Mouse (Mus musculus) liver, embryonic 11.5 days (tissue): Measurements from ENCODE around the gene Apod. TPM values are rescaled to one million over a fixed set of nuclear protein-coding genes. Genes with fewer than 3 reads are reported as not detected.
"Not testable (repeated sequence)": the region's sequence is repeated elsewhere in the genome, so short reads cannot be mapped to it uniquely, and the experiment has no call there.

ENCODE experiments used
- ATAC-seq: fragments of 200-750 bp; cut with Nextera tagmentation; replicated peaks from 2 replicates; pipeline ENCODE4 v1.8.0; 2017; ENCODE audit warnings: moderate number of reproducible peaks, mild to moderate bottlenecking, moderate TSS enrichment, moderate library complexity; ENCODE audit not compliant: low FRiP score
- DNase-seq: peaks from one replicate; pipeline ENCODE4 v3.0.0-alpha.2; 2017; ENCODE audit warnings: low spot score
- H3K27ac ChIP-seq: fragments of 300-500 bp; sonication (generic); 2 replicates; pipeline ENCODE4 v1.5.1; 2014; ENCODE audit warnings: mild to moderate bottlenecking, low read depth, low read length, control low read depth
- H3K27me3 ChIP-seq: fragments of 300-500 bp; sonication (generic); replicated peaks from 2 replicates; pipeline ENCODE4 v1.6.1; 2014; ENCODE audit warnings: low read length, mixed read lengths; ENCODE audit not compliant: control insufficient read depth, insufficient read depth
- H3K36me3 ChIP-seq: fragments of 300-500 bp; sonication (generic); 2 replicates; pipeline ENCODE4 v1.6.1; 2014; ENCODE audit warnings: mild to moderate bottlenecking, low read length, moderate library complexity, mixed read lengths; ENCODE audit not compliant: control insufficient read depth, insufficient read depth
- H3K4me1 ChIP-seq: fragments of 300-500 bp; sonication (generic); replicated peaks from 2 replicates; pipeline ENCODE4 v1.6.1; 2014; ENCODE audit warnings: low read length, mixed read lengths; ENCODE audit not compliant: control insufficient read depth, insufficient read depth
- H3K4me2 ChIP-seq: fragments of 300-500 bp; sonication (generic); 2 replicates; pipeline ENCODE4 v1.6.1; 2014; ENCODE audit warnings: mild to moderate bottlenecking, control low read depth, moderate library complexity
- H3K4me3 ChIP-seq: fragments of 300-500 bp; sonication (generic); 2 replicates; pipeline ENCODE4 v1.5.1; 2014; ENCODE audit warnings: low read depth, low read length, control low read depth
- H3K9ac ChIP-seq: fragments of 300-500 bp; sonication (generic); 2 replicates; pipeline ENCODE4 v1.6.1; 2014; ENCODE audit warnings: low read depth, low read length, control low read depth
- H3K9me3 ChIP-seq: fragments of 300-500 bp; sonication (generic); 2 replicates; pipeline ENCODE4 v1.6.1; 2016; ENCODE audit warnings: low read length, inconsistent platforms, mixed read lengths; ENCODE audit not compliant: control insufficient read depth
- WGBS: fragments of 180-500 bp; shearing (Covaris S2); extraction: QIAGEN DNeasy Blood & Tissue Kit; methylation state at CpG from one replicate; pipeline ENCODE4 v1.1.7; 2014; 5-methylcytosine and 5-hydroxymethylcytosine counted together
- polyA plus RNA-seq: library from polyadenylated mRNA; unstranded; fragments of >200 nt; fragmentation: Nextera tagmentation; extraction: Ambion mirVana; gene quantifications from 2 replicates; pipeline ENCODE4 v1.2.1, GENCODE M21; 2014

The Apod gene
- polyA plus RNA-seq, 1 experiment from 2014 or later = not detected

DNA sequence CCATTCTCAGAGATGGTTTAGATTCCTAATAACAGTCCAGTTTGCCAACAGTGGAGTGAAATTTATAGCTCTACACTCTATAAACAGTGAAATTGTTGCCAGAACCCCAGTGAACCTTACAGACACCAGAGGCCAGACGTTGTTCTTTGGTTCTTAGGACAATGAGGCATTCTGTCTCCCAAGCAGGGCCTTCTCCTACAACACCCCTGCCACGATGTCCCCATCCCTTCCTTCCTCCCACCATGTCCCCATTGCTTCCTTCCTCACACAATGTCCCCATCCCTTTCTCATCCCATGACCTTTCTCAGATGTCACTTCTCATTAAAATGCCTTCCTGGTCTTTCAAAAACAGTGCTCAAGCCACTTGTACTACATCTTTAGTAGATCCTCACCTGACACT is 3.8 kb upstream of the Apod start:
- Histone ChIP-seq H3K4me1 (no peaks in the 10 kb centered on the region), H3K9ac (no peak overlapping the region), H3K27me3 (no peaks in the 10 kb centered on the region), H3K9me3 (no peaks in the 10 kb centered on the region), H3K4me2 (no peak overlapping the region), H3K36me3 (no peaks in the 10 kb centered on the region), H3K4me3 (no peak overlapping the region), H3K27ac (no peak overlapping the region)
- no peak for DNase-seq
- no peak for ATAC-seq
- WGBS = 43% methylated on average over 2 of the region's 2 CpGs

DNA sequence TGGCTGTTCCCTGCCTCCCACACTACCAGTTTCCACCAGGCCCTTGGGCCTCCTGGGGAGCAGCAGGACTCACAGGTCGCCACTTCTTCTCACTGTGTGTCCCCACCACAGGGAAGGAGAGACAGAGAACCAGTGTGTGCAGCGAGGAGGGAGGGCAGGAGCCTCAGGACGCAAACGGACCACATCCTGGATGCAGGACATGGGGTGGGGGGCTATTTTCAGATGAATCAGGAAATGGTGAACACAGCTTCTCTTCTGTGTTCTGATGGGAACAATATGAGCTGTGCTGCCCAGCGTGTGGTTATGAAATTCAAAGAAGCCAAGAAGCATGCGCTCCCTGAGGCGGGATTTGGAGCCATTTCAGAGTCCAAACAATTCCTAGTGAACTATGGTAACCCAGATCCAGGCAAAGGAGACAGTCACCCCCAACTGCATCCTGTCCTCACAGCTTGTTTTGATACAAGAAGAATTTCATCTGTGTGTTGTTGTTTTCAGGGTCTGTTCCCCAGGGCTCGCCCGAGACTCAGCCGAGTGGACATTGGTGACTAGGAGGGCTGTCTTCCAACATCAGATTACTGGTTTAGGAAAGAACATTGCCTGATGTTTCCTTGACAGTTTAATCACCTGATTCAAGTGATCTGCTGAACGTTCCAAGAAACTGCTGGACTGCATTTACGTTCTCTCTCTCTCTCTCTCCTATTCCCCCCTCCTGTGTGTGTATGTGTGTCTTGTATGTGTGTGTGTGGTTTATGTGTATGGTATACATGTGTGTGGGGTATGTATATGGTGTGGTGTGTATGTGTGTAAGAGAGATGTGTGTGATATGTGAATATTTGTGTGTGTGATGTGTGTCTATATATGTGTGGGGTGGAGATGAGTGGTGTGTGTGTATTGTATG is 1.9 kb upstream of the Apod start:
- H3K27ac ChIP-seq, H3K36me3 ChIP-seq, H3K9ac ChIP-seq, H3K4me1 ChIP-seq, H3K9me3 ChIP-seq, ATAC-seq, H3K4me2 ChIP-seq, H3K4me3 ChIP-seq, H3K27me3 ChIP-seq, DNase-seq: not testable (repeated sequence)
- WGBS = 55% methylated on average over 11 of the region's 12 CpGs

GRCm38 (mm10) chr16:31315294-31315693 is 686 bp upstream of the Apod start:
- H3K9me3 ChIP-seq = no peaks in the 10 kb centered on the region
- ATAC-seq = no peak
- H3K27ac ChIP-seq = no peak overlapping the region
- 80% methylated on average over 4 of the region's 4 CpGs for WGBS
- no peak overlapping the region for H3K4me3 ChIP-seq
- no peak overlapping the region for H3K9ac ChIP-seq
- no peak overlapping the region for H3K4me2 ChIP-seq
- no peaks in the 10 kb centered on the region for H3K4me1 ChIP-seq
- no peaks in the 10 kb centered on the region for H3K36me3 ChIP-seq
- no peak for DNase-seq
- no peaks in the 10 kb centered on the region for H3K27me3 ChIP-seq

DNA sequence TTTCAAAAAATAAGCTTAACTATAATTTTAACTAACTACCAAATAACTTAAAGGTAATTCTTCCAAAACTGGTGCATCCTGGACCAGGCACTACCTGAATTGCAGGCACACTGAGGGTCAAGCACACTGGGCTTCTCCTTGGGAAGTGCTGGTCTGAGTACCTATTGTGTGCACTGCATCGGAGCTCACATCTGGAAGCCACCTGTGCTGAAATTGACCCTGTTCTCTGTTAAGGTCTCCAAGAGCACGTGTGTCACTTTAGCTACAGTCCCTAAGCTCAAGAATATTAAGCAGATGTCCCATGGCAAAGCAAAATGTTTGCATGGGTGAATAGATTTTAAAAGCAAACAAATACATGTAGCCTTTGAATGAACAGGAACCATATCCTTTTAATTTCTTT is 997 bp downstream of the Apod start:
- H3K36me3 ChIP-seq = no peaks in the 10 kb centered on the region
- H3K27me3 ChIP-seq = no peaks in the 10 kb centered on the region
- no peak overlapping the region for H3K4me2 ChIP-seq
- no peak for DNase-seq
- no peak overlapping the region for H3K9ac ChIP-seq
- WGBS = 62% methylated on average over 2 of the region's 2 CpGs
- H3K27ac ChIP-seq = no peak overlapping the region
- ATAC-seq = no peak
- H3K9me3 ChIP-seq = no peaks in the 10 kb centered on the region
- no peak overlapping the region for H3K4me3 ChIP-seq
- no peaks in the 10 kb centered on the region for H3K4me1 ChIP-seq

DNA sequence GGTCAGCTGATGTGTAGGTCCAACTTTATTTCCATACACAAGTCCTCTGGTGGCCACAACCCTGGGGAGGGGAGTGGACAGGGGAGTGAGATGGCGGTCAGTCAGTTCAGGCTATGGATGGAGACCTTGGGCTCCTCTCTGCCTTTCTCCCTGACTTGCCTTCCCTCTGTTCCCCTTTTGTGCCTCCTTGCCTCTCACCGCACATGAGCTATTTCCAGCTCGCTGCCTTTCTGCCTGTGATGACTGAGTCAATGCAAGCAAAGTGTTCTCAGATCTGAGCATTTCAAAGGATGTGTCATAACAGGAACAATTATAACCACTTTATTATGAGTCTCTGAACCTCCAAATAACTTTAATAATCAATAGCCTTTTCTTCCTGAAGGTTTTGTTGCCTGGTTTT is 2.3 kb downstream of the Apod start:
- WGBS = 87% methylated on average over 3 of the region's 3 CpGs
- ATAC-seq = no peak
- no peak overlapping the region for H3K9ac ChIP-seq

DNA sequence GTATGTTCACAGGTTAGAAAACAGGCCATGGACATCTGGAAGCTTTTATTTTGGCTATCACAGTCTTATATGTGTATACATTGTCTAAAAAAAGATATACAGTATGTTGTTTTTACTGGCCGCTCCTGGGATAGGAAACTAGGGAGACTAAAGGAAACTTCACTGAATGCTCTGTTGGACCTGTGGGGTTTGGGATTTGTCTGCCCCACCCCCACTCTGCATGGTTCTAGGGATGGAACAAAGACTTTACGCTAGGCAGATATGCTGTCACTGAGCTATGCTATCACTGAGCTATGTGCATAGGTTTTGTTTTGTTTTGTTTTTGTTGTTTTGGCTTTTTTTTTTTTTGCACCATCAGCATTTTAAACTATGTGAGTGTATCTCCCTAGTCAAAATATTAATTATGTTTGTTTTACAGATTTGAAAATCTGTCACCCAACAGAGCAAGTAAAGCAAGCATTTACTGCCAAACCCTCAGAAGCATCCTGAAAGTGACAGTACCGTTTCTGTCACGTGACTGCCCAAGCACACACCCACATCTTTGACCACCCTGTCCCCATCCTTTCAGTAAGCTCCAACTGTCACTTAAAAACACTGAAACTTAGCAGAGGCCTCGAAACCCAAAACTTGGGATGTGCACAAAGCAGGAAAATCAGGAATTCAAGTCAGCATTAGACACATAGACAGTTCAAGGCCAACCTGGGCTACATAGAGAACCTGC is 9.2 kb downstream of the Apod start:
- Histone ChIP-seq H3K4me1 (peaks cover 4% of the 10 kb centered on the region; the same call in 1 of the 2 replicates), H3K9me3 (no peaks in the 10 kb centered on the region), H3K27ac (no peak overlapping the region), H3K36me3 (no peaks in the 10 kb centered on the region), H3K4me3 (no peak overlapping the region), H3K9ac (no peak overlapping the region), H3K4me2 (no peak overlapping the region), H3K27me3 (no peaks in the 10 kb centered on the region)
- ATAC-seq (no peak), DNase-seq (no peak)
- 74% methylated on average over 5 of the region's 5 CpGs for WGBS

More for the DNA sequence above, 2.3 kb downstream of the Apod start:
- no peaks in the 10 kb centered on the region for H3K4me1 ChIP-seq
- no peaks in the 10 kb centered on the region for H3K27me3 ChIP-seq
- H3K4me2 ChIP-seq = no peak overlapping the region
- no peaks in the 10 kb centered on the region for H3K36me3 ChIP-seq
- no peaks in the 10 kb centered on the region for H3K9me3 ChIP-seq
- H3K27ac ChIP-seq = no peak overlapping the region
- H3K4me3 ChIP-seq = no peak overlapping the region
- no peak for DNase-seq

GRCm38 (mm10) chr16:31303276-31303675 is 11.3 kb downstream of the Apod start:
- no peaks in the 10 kb centered on the region for H3K27me3 ChIP-seq
- WGBS = 69% methylated on average over 10 of the region's 10 CpGs
- H3K4me1 ChIP-seq = peaks cover 9% of the 10 kb centered on the region; the same call in 1 of the 2 replicates
- H3K4me3 ChIP-seq = no peak overlapping the region
- no peak overlapping the region for H3K9ac ChIP-seq
- no peak for ATAC-seq
- no peak for DNase-seq
- H3K27ac ChIP-seq = no peak overlapping the region
- no peaks in the 10 kb centered on the region for H3K36me3 ChIP-seq
- H3K4me2 ChIP-seq = no peak overlapping the region
- H3K9me3 ChIP-seq = no peaks in the 10 kb centered on the region

- Histone ChIP-seq H3K27ac (no peak overlapping the region), H3K4me1 (peaks cover 9% of the 10 kb centered on the region; the same call in 1 of the 2 replicates), H3K9me3 (no peaks in the 10 kb centered on the region), H3K36me3 (no peaks in the 10 kb centered on the region), H3K27me3 (no peaks in the 10 kb centered on the region), H3K4me2 (no peak overlapping the region), H3K4me3 (no peak overlapping the region), H3K9ac (no peak overlapping the region)
- ATAC-seq (no peak), DNase-seq (no peak)
- WGBS = 56% methylated on average over 6 of the region's 6 CpGs
These were observed 13.6 kb downstream of the Apod start for GRCm38 (mm10) chr16:31300883-31301532.
